Mouse (Mus musculus): Measurements from ENCODE around the gene Apol6. TPM values are rescaled to one million over a fixed set of nuclear protein-coding genes. Genes with fewer than 3 reads are reported as not detected.
"Not testable (repeated sequence)": the region's sequence is repeated elsewhere in the genome, so short reads cannot be mapped to it uniquely, and the experiment has no call there.

The Apol6 gene
- polyA plus RNA-seq, 1 experiment from 2014 or later: not detected

- no peaks in the 10 kb centered on the region for H3K36me3 ChIP-seq
- no peak overlapping the region for H3K4me3 ChIP-seq
- 34% methylated on average over 6 of the region's 6 CpGs for WGBS
- ATAC-seq (ENCODE audit: low FRiP score, low read depth): 0 out of 2 replicates have a peak, but pooled peaks have one; percentile 41
- no peak overlapping the region for H3K4me2 ChIP-seq (replicated peaks)
- H3K9ac ChIP-seq (replicated peaks): no peak overlapping the region
- 0 out of 2 replicates have a peak, but pooled peaks cover 5% of the 10 kb centered on the region for H3K9me3 ChIP-seq
- peaks cover 21% of the 10 kb centered on the region for H3K4me1 ChIP-seq
- H3K27me3 ChIP-seq: no peaks in the 10 kb centered on the region
- 0 out of 2 replicates have a peak overlapping the region, but pooled peaks have one; percentile 7 for H3K27ac ChIP-seq (replicated peaks)
Observed at GRCm38 (mm10) chr15:77056001-77056790, 11.7 kb downstream of the Apol6 start.

- H3K27me3 ChIP-seq: no peaks in the 10 kb centered on the region
- 59% methylated on average over 3 of the region's 3 CpGs for WGBS
- H3K4me2 ChIP-seq (replicated peaks): no peak overlapping the region
- ATAC-seq (ENCODE audit: low FRiP score, low read depth): no peak
- no peak overlapping the region for H3K4me3 ChIP-seq
- H3K27ac ChIP-seq (replicated peaks): no peak overlapping the region
- 0 out of 2 replicates have a peak, but pooled peaks cover 5% of the 10 kb centered on the region for H3K9me3 ChIP-seq
- H3K9ac ChIP-seq (replicated peaks): no peak overlapping the region
- H3K4me1 ChIP-seq: peaks cover 21% of the 10 kb centered on the region
- H3K36me3 ChIP-seq: no peaks in the 10 kb centered on the region
Observed at GRCm38 (mm10) chr15:77056791-77057051, 12.2 kb downstream of the Apol6 start.

GRCm38 (mm10) chr15:77058566-77058965 lies 14.0 kb downstream of the Apol6 start:
- Histone ChIP-seq H3K27me3 (no peaks in the 10 kb centered on the region), H3K4me2 (replicated peaks) (no peak overlapping the region), H3K9ac (replicated peaks) (no peak overlapping the region), H3K9me3 (0 out of 2 replicates have a peak, but pooled peaks cover 5% of the 10 kb centered on the region), H3K36me3 (no peaks in the 10 kb centered on the region), H3K4me3 (no peak overlapping the region), H3K4me1 (peaks cover 21% of the 10 kb centered on the region), H3K27ac (replicated peaks) (no peak overlapping the region)
- ATAC-seq (ENCODE audit: low FRiP score, low read depth): no peak

GRCm38 (mm10) chr15:77059416-77059815 lies 14.9 kb downstream of the Apol6 start:
- peaks cover 21% of the 10 kb centered on the region for H3K4me1 ChIP-seq
- not testable (repeated sequence) for H3K27me3 ChIP-seq; H3K27ac ChIP-seq (replicated peaks); H3K36me3 ChIP-seq; H3K9ac ChIP-seq (replicated peaks); H3K4me3 ChIP-seq; ATAC-seq (ENCODE audit: low FRiP score, low read depth); H3K9me3 ChIP-seq; H3K4me2 ChIP-seq (replicated peaks)
- 97% methylated on average over 4 of the region's 4 CpGs for WGBS

GRCm38 (mm10) chr15:77062746-77063145 lies 18.2 kb downstream of the Apol6 start:
- H3K9me3 ChIP-seq: 0 out of 2 replicates have a peak, but pooled peaks cover 5% of the 10 kb centered on the region
- no peaks in the 10 kb centered on the region for H3K36me3 ChIP-seq
- H3K9ac ChIP-seq (replicated peaks): no peak overlapping the region
- no peaks in the 10 kb centered on the region for H3K27me3 ChIP-seq
- ATAC-seq (ENCODE audit: low FRiP score, low read depth): no peak
- no peak overlapping the region for H3K27ac ChIP-seq (replicated peaks)
- no peaks in the 10 kb centered on the region for H3K4me1 ChIP-seq
- no peak overlapping the region for H3K4me3 ChIP-seq
- no peak overlapping the region for H3K4me2 ChIP-seq (replicated peaks)

GRCm38 (mm10) chr15:77065259-77065852 lies 20.8 kb downstream of the Apol6 start:
- WGBS: 91% methylated on average over 6 of the region's 6 CpGs
- Histone ChIP-seq H3K4me2 (replicated peaks) (no peak overlapping the region), H3K36me3 (no peaks in the 10 kb centered on the region), H3K27me3 (no peaks in the 10 kb centered on the region), H3K4me1 (no peaks in the 10 kb centered on the region), H3K9ac (replicated peaks) (no peak overlapping the region), H3K27ac (replicated peaks) (no peak overlapping the region), H3K9me3 (no peaks in the 10 kb centered on the region), H3K4me3 (no peak overlapping the region)
- no peak for ATAC-seq (ENCODE audit: low FRiP score, low read depth)

- no peak overlapping the region for H3K4me3 ChIP-seq
- no peak overlapping the region for H3K4me2 ChIP-seq (replicated peaks)
- no peaks in the 10 kb centered on the region for H3K36me3 ChIP-seq
- WGBS: 89% methylated on average over 6 of the region's 6 CpGs
- no peak overlapping the region for H3K27ac ChIP-seq (replicated peaks)
- no peaks in the 10 kb centered on the region for H3K27me3 ChIP-seq
- H3K9ac ChIP-seq (replicated peaks): no peak overlapping the region
- H3K9me3 ChIP-seq: no peaks in the 10 kb centered on the region
- H3K4me1 ChIP-seq: 0 out of 2 replicates have a peak, but pooled peaks cover under 1% of the 10 kb centered on the region
- ATAC-seq (ENCODE audit: low FRiP score, low read depth): no peak
Observed at GRCm38 (mm10) chr15:77066233-77066632, 21.7 kb downstream of the Apol6 start.

- ATAC-seq (ENCODE audit: low FRiP score, low read depth): no peak
- Histone ChIP-seq H3K27me3 (no peaks in the 10 kb centered on the region), H3K9ac (replicated peaks) (no peak overlapping the region), H3K9me3 (no peaks in the 10 kb centered on the region), H3K27ac (replicated peaks) (no peak overlapping the region), H3K36me3 (no peaks in the 10 kb centered on the region), H3K4me1 (peaks cover 11% of the 10 kb centered on the region; the same call in 1 of the 2 replicates), H3K4me2 (replicated peaks) (no peak overlapping the region), H3K4me3 (no peak overlapping the region)
- 79% methylated on average over 3 of the region's 3 CpGs for WGBS
Observed at GRCm38 (mm10) chr15:77068439-77068861, 23.9 kb downstream of the Apol6 start.

- no peak overlapping the region for H3K4me3 ChIP-seq
- 88% methylated on average over 3 of the region's 3 CpGs for WGBS
- H3K27ac ChIP-seq (replicated peaks): no peak overlapping the region
Observed at GRCm38 (mm10) chr15:77069019-77069418, 24.5 kb downstream of the Apol6 start.

GRCm38 (mm10) chr15:77070745-77071268 lies 26.3 kb downstream of the Apol6 start:
- H3K27me3 ChIP-seq: no peaks in the 10 kb centered on the region

More at GRCm38 (mm10) chr15:77069019-77069418, 24.5 kb downstream of the Apol6 start:
- no peaks in the 10 kb centered on the region for H3K9me3 ChIP-seq
- no peak overlapping the region for H3K9ac ChIP-seq (replicated peaks)
- H3K36me3 ChIP-seq: no peaks in the 10 kb centered on the region
- H3K27me3 ChIP-seq: no peaks in the 10 kb centered on the region
- H3K4me2 ChIP-seq (replicated peaks): no peak overlapping the region
- ATAC-seq (ENCODE audit: low FRiP score, low read depth): no peak
- H3K4me1 ChIP-seq: peaks cover 11% of the 10 kb centered on the region; the same call in 1 of the 2 replicates

GRCm38 (mm10) chr15:77071501-77071900 lies 27.0 kb downstream of the Apol6 start:
- Histone ChIP-seq H3K27me3 (no peaks in the 10 kb centered on the region), H3K27ac (replicated peaks) (no peak overlapping the region), H3K4me2 (replicated peaks) (peak overlapping the region; percentile 34), H3K36me3 (peaks cover 2% of the 10 kb centered on the region), H3K9ac (replicated peaks) (no peak overlapping the region), H3K9me3 (no peaks in the 10 kb centered on the region), H3K4me1 (peaks cover 11% of the 10 kb centered on the region; the same call in 1 of the 2 replicates), H3K4me3 (no peak overlapping the region)
- 21% methylated on average over 10 of the region's 10 CpGs for WGBS
- no peak for ATAC-seq (ENCODE audit: low FRiP score, low read depth)

More at GRCm38 (mm10) chr15:77070745-77071268, 26.3 kb downstream of the Apol6 start:
- no peak overlapping the region for H3K4me2 ChIP-seq (replicated peaks)
- ATAC-seq (ENCODE audit: low FRiP score, low read depth): no peak
- no peak overlapping the region for H3K27ac ChIP-seq (replicated peaks)
- no peak overlapping the region for H3K9ac ChIP-seq (replicated peaks)
- no peaks in the 10 kb centered on the region for H3K36me3 ChIP-seq
- no peak overlapping the region for H3K4me3 ChIP-seq
- H3K9me3 ChIP-seq: no peaks in the 10 kb centered on the region
- peaks cover 11% of the 10 kb centered on the region; the same call in 1 of the 2 replicates for H3K4me1 ChIP-seq
- 84% methylated on average over 11 of the region's 11 CpGs for WGBS

- Histone ChIP-seq H3K4me2 (replicated peaks) (no peak overlapping the region), H3K9me3 (no peaks in the 10 kb centered on the region), H3K27ac (replicated peaks) (no peak overlapping the region), H3K4me3 (no peak overlapping the region), H3K27me3 (no peaks in the 10 kb centered on the region), H3K4me1 (peaks cover 11% of the 10 kb centered on the region; the same call in 1 of the 2 replicates), H3K9ac (replicated peaks) (no peak overlapping the region), H3K36me3 (peaks cover 14% of the 10 kb centered on the region)
- WGBS: 68% methylated on average over 4 of the region's 4 CpGs
- no peak for ATAC-seq (ENCODE audit: low FRiP score, low read depth)
Observed at GRCm38 (mm10) chr15:77072556-77073163, 28.1 kb downstream of the Apol6 start.
